Mouse (Mus musculus): Measurements from ENCODE around the gene Rfx1. TPM values are rescaled to one million over a fixed set of nuclear protein-coding genes. Genes with fewer than 3 reads are reported as not detected.
A peak's percentile ranks its signal among the peaks of the same experiment; 100 is the strongest.

The Rfx1 gene
- polyA plus RNA-seq, 1 experiment: 41.7 TPM

DNA sequence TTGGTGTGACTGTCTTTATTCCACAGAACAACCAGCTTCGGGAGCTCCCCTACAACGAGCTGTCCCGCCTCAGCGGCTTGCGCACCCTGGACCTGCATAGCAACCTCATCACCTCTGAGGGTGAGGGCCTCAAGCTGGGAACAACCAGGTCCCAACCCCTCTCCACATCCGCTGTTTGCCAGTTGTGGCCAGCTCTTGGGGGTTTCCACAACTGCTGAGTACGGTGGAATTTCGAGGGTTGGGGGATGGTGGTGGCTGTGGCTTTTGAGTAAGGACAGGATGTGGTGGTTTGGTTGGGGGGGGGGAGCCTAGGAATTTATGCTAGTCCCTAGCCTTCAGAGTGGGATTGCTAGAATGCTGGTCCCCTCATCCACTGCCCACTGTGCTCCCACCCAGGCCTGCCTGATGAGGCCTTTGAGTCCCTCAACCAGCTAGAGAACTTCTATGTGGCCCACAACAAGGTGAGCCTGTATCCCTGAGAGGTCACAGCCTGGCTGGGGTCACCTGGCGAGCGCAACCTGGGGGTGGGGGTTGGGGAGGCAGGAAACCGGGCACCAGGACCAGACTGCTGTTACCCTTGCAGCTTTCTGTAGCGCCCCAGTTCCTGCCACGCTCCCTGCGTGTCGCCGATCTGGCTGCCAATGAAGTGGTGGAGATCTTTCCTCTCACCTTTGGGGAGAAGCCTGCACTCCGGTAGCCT lies 60.7 kb downstream of the Rfx1 start:
- DNase-seq (ENCODE audit: low read depth): no peak
- no peak for TF ChIP-seq POLR2A (IDR thresholded peaks at IDR 0.05; ENCODE audit: borderline replicate concordance, extremely low read depth, insufficient read depth, insufficient read length, poor library complexity, severe bottlenecking)
- TF ChIP-seq CTCF (IDR thresholded peaks at IDR 0.05; ENCODE audit: borderline replicate concordance, extremely low read depth, insufficient read depth, insufficient read length): no peak

DNA sequence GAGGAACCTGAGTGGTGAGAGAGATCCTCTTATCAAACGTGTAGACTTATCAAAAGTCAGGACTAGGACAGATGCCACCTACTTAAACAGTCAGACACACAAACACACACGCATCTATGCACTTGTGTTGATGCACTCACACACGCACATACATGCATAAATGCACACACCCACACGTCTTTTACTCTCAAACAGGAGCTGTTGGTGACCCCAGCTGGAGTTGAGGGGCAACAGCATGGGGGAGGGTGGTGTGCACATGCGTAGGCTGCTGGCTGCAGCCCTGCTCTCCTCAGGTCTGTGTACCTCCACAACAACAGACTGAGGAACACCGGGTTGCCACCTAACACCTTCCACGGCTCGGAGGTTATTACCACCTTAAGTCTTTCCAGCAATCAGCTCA lies 61.6 kb downstream of the Rfx1 start:
- TF ChIP-seq CTCF (IDR thresholded peaks at IDR 0.05; ENCODE audit: borderline replicate concordance, extremely low read depth, insufficient read depth, insufficient read length) (no peak), POLR2A (IDR thresholded peaks at IDR 0.05; ENCODE audit: borderline replicate concordance, extremely low read depth, insufficient read depth, insufficient read length, poor library complexity, severe bottlenecking) (no peak)
- peak; percentile 7 for DNase-seq (ENCODE audit: low read depth)

DNA sequence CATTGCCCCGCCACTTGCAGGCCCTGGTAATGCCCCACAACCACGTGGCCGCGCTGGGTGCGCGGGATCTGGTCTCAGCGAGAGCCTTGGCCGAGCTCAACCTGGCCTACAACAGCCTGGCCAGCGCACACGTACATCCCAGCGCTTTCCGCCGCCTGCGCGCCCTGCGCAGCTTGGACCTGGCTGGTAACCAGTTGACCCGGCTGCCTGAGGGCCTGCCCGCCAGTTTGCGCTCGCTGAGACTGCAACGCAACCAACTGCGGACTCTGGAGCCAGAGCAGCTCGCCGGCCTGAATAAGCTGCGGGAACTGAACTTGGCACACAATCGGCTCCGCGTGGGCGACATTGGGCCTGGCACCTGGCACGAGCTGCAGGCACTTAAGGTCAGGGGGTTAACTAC lies 64.2 kb downstream of the Rfx1 start:
- TF ChIP-seq CTCF (IDR thresholded peaks at IDR 0.05; ENCODE audit: borderline replicate concordance, extremely low read depth, insufficient read depth, insufficient read length) (no peak), POLR2A (IDR thresholded peaks at IDR 0.05; ENCODE audit: borderline replicate concordance, extremely low read depth, insufficient read depth, insufficient read length, poor library complexity, severe bottlenecking) (no peak)
- peak; percentile 22 for DNase-seq (ENCODE audit: low read depth)

DNA sequence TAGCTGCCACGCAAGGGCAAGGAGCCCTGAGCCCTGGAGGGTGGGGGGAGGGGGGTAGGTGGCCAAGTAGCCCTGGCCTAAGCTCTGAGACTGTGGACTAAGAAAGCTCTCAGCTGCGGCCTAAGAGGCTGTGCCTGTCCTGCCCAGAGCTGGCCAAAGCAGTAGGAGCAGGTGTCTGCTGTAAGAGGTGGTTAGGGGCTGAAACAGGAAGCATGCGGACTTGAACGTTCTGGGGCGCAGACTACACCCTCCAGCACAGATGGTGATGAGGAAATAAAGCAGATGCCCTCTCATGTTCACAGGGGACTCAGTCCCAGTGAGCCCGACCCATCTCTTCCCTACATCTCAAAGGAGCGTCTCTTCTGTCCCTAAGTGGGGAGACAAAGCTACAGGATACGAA lies 65.6 kb downstream of the Rfx1 start:
- no peak for TF ChIP-seq CTCF (IDR thresholded peaks at IDR 0.05; ENCODE audit: borderline replicate concordance, extremely low read depth, insufficient read depth, insufficient read length)
- no peak for TF ChIP-seq POLR2A (IDR thresholded peaks at IDR 0.05; ENCODE audit: borderline replicate concordance, extremely low read depth, insufficient read depth, insufficient read length, poor library complexity, severe bottlenecking)
- no peak for DNase-seq (ENCODE audit: low read depth)

DNA sequence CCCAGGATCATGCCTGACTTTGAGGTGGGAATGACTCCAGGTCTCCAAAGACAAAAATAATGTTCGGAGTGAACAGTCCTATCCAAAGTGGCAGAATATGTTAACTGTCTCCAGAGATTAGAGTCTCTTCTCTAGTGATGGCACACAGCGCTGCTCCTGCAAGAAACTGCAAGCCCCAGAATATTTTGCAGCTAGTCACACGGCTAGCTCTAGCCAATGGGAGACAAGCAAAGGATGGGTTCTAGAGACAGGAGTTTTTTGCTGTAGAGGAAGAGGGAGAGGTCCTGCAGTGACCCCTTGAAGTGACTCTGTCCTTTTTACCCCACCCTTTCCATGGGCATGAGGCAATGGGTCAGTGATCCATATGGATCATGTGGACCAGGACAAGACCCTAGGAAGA lies 71.2 kb downstream of the Rfx1 start:
- no peak for DNase-seq (ENCODE audit: low read depth)
- TF ChIP-seq CTCF (IDR thresholded peaks at IDR 0.05; ENCODE audit: borderline replicate concordance, extremely low read depth, insufficient read depth, insufficient read length) (no peak), POLR2A (IDR thresholded peaks at IDR 0.05; ENCODE audit: borderline replicate concordance, extremely low read depth, insufficient read depth, insufficient read length, poor library complexity, severe bottlenecking) (no peak)

DNA sequence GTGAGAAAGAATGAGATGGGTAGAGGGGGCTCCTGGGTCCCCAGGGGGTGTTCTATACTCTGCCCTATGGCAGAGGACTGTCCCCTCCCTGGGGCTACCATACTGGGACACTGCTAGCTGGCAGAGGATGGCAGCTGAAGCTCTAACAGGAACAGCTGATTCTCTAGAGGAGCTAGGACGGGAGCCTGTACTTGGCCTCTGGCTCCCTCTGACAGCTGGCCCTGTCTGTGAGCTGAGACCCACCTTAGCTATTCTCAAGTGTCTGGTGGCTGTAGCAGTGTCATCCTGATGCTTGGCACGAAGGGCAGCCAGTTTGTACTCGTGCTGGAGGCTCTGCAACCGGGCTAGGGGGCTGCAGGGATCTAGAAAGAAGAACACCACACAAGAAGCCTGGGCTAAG lies 74.2 kb downstream of the Rfx1 start:
- TF ChIP-seq POLR2A (IDR thresholded peaks at IDR 0.05; ENCODE audit: borderline replicate concordance, extremely low read depth, insufficient read depth, insufficient read length, poor library complexity, severe bottlenecking): no peak
- no peak for TF ChIP-seq CTCF (IDR thresholded peaks at IDR 0.05; ENCODE audit: borderline replicate concordance, extremely low read depth, insufficient read depth, insufficient read length)
- DNase-seq (ENCODE audit: low read depth): no peak

DNA sequence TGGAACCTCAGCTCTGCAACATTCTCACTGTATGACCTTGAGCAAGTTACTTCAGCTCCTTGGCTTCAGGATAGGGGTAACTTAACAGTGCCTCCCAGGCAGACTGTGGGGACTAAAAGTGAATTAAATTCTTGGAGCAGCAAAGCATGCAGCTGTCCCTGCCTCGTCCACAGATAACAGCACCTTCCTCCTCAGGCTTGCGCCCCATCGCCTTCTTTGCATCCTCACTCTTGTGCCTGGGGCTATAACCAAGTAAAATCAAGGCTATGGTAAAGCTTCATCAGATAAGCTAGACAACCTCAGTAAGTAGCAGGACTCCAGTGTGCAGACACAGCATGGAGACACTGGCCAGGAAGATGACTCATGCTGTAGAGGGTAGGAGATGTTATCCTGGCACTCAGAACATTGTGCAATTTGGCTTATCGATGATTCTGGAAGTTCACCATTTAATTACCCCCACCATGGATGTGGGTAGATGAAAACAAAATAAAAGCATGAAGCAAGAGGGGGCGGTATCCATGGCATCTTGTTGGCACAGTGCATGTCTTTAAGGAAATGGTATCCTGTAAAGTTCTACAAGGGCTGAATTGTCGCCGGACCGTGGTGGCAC lies 78.1 kb downstream of the Rfx1 start:
- TF ChIP-seq CTCF (IDR thresholded peaks at IDR 0.05; ENCODE audit: borderline replicate concordance, extremely low read depth, insufficient read depth, insufficient read length) (no peak), POLR2A (IDR thresholded peaks at IDR 0.05; ENCODE audit: borderline replicate concordance, extremely low read depth, insufficient read depth, insufficient read length, poor library complexity, severe bottlenecking) (no peak)
- DNase-seq (ENCODE audit: low read depth): no peak

Other genes with a start within 250 kb of the Rfx1 start
- gene Adgrl1, start 166.7 kb upstream of the Rfx1 start, polyA plus RNA-seq (2012; rRNA removed): 237 and 327 TPM in 2 replicates
- gene Gm10644, start 111.6 kb upstream of the Rfx1 start, polyA plus RNA-seq (2012; rRNA removed): 0.62 and 0.77 TPM in 2 replicates
- gene Asf1b, start 111.3 kb upstream of the Rfx1 start, polyA plus RNA-seq (2012; rRNA removed): 20.3 and 31.9 TPM in 2 replicates
- gene Prkaca, start 93.8 kb upstream of the Rfx1 start, polyA plus RNA-seq (2012; rRNA removed): 121 and 143 TPM in 2 replicates
- gene Samd1, start 69.2 kb upstream of the Rfx1 start, polyA plus RNA-seq (2012; rRNA removed): 87.5 and 93.8 TPM in 2 replicates
- gene 1700067K01Rik, start 65.3 kb upstream of the Rfx1 start, polyA plus RNA-seq (2012; rRNA removed): 0.27 and 0.37 TPM in 2 replicates
- gene 2210011C24Rik, start 54.7 kb upstream of the Rfx1 start, polyA plus RNA-seq (2012; rRNA removed): 0.07 and 0.35 TPM in 2 replicates
- 1.3 and 3.7 TPM in 2 replicates for gene Palm3, start 45.4 kb upstream of the Rfx1 start, polyA plus RNA-seq (2012; rRNA removed)
- gene Il27ra, start 24.2 kb upstream of the Rfx1 start, polyA plus RNA-seq (2012; rRNA removed): 0.48 and 0.50 TPM in 2 replicates
- 0.21 and 0.36 TPM in 2 replicates for gene Rln3, start 21.8 kb upstream of the Rfx1 start, polyA plus RNA-seq (2012; rRNA removed)
- 2.0 and 2.9 TPM in 2 replicates for gene Gm10643, start 1.7 kb upstream of the Rfx1 start, polyA plus RNA-seq (2012; rRNA removed)
- 109 and 153 TPM in 2 replicates for gene Dcaf15, start 37.9 kb downstream of the Rfx1 start, polyA plus RNA-seq (2012; rRNA removed)
- gene Podnl1, start 59.2 kb downstream of the Rfx1 start, polyA plus RNA-seq (2012; rRNA removed): 0.10 and 0.31 TPM in 2 replicates
- 44.9 and 47.9 TPM in 2 replicates for gene Cc2d1a, start 81.1 kb downstream of the Rfx1 start, polyA plus RNA-seq (2012; rRNA removed)
- gene 4930432K21Rik, start 81.2 kb downstream of the Rfx1 start, polyA plus RNA-seq (2012; rRNA removed): 2.1 and 2.7 TPM in 2 replicates
- gene Nanos3, start 118.4 kb downstream of the Rfx1 start, polyA plus RNA-seq (2012; rRNA removed): 5.3 and 7.5 TPM in 2 replicates
- 63.1 and 67.1 TPM in 2 replicates for gene Zswim4, start 170.2 kb downstream of the Rfx1 start, polyA plus RNA-seq (2012; rRNA removed)
- 165 and 185 TPM in 2 replicates for gene D8Ertd738e, start 182.9 kb downstream of the Rfx1 start, polyA plus RNA-seq (2012; rRNA removed)
- gene Mri1, start 190.5 kb downstream of the Rfx1 start, polyA plus RNA-seq (2012; rRNA removed): 37.4 and 62.2 TPM in 2 replicates
- 35.0 and 40.6 TPM in 2 replicates for gene Ccdc130, start 203.5 kb downstream of the Rfx1 start, polyA plus RNA-seq (2012; rRNA removed)

Measured in brain, embryonic 14.5 days (tissue).